ENCODE assay signal across 8 mouse cellular contexts in the genomic region with DNA sequence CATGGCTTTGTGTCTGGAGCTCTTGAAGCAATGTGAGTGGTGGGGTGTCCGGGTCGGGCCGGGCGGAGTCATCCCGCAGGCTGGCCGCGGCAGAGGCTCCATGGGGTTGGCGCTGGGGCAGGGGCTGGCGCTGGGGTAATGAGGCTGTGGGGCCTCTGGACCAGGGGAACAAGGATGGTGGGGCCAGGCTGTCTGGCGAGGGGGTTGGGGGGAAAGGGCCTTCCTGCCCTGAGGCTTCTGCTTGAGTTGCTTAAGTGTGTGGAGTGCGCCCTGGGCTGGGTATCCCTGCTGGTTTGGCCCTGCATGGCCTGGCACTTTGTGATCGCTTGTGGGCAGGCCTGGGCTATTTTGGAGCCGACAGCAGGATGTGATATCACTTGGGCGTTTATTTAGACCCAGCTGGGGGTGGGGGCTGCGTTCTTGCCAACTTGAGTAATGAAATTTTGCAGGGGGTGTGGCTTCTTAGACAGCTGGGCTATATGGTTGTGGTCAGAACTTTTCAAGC. TPM values are rescaled to one million over a fixed set of nuclear protein-coding genes. Genes with fewer than 3 reads are reported as not detected.
DNase-seq lines count a peak whose midpoint lies in the region; ATAC-seq and TF ChIP-seq lines count a peak whose summit lies in the region.

No protein-coding gene starts in this region.

- 2% methylated on average over 15 of the region's 15 CpGs for WGBS in intestine, postnatal 0 days
- WGBS in liver, embryonic 11.5 days, result 3% methylated on average over 15 of the region's 15 CpGs

- peak overlapping the region; percentile 94 for H3K4me2 ChIP-seq in intestine, postnatal 0 days (replicated peaks; ENCODE audit: low read depth)
- H3K4me2 ChIP-seq in liver, embryonic 11.5 days, result peak overlapping the region; percentile 85

- DNase-seq in thymus, adult 18-20 months, result peak; percentile 14 to 16
- DNase-seq in thymus, postnatal 10 days (ENCODE audit: low spot score in 2 of 2), result no peak
- peak; percentile 69 for DNase-seq in embryo, embryonic 11 days
- peak; percentile 99 for DNase-seq in heart, adult 11 months
- peak; percentile 57 for DNase-seq in liver, embryonic 11.5 days (ENCODE audit: low spot score)
- peak; percentile 25 for DNase-seq in thymus, postnatal 14 days

- H3K27me3 ChIP-seq in intestine, postnatal 0 days (replicated peaks; ENCODE audit: control insufficient read depth, insufficient read depth, low read length), result no peaks in the 10 kb centered on the region
- H3K27me3 ChIP-seq in liver, embryonic 11.5 days (replicated peaks; ENCODE audit: control insufficient read depth, insufficient read depth, low read length), result no peaks in the 10 kb centered on the region

- H3K9ac ChIP-seq in intestine, postnatal 0 days (ENCODE audit: low read depth, low read length), result peak overlapping the region; percentile 85
- peak overlapping the region; percentile 79 for H3K9ac ChIP-seq in liver, embryonic 11.5 days (ENCODE audit: low read depth, low read length)

- no peaks in the 10 kb centered on the region for H3K36me3 ChIP-seq in intestine, postnatal 0 days (ENCODE audit: control insufficient read depth, insufficient read depth)
- H3K36me3 ChIP-seq in liver, embryonic 11.5 days (ENCODE audit: control insufficient read depth, insufficient read depth, low read length), result no peaks in the 10 kb centered on the region

- H3K27ac ChIP-seq in intestine, postnatal 0 days (ENCODE audit: low read depth, low read length), result peak overlapping the region; percentile 80
- peak overlapping the region; percentile 65 for H3K27ac ChIP-seq in liver, embryonic 11.5 days (ENCODE audit: low read depth, low read length)

- no peaks in the 10 kb centered on the region for H3K9me3 ChIP-seq in intestine, postnatal 0 days (ENCODE audit: control insufficient read depth)
- no peaks in the 10 kb centered on the region for H3K9me3 ChIP-seq in liver, embryonic 11.5 days (ENCODE audit: control insufficient read depth, low read length)

- peaks cover 25% of the 10 kb centered on the region for H3K4me1 ChIP-seq in intestine, postnatal 0 days (replicated peaks; ENCODE audit: control insufficient read depth, insufficient read depth, low read length)
- H3K4me1 ChIP-seq in liver, embryonic 11.5 days (replicated peaks; ENCODE audit: control insufficient read depth, insufficient read depth, low read length), result peaks cover 45% of the 10 kb centered on the region

- peak overlapping the region; percentile 93 for H3K4me3 ChIP-seq in intestine, postnatal 0 days (ENCODE audit: low read depth, low read length)
- H3K4me3 ChIP-seq in liver, embryonic 11.5 days (ENCODE audit: low read depth, low read length), result peak overlapping the region; percentile 92

- TF ChIP-seq CTCF in intestine, postnatal 0 days (IDR thresholded peaks at IDR 0.05; ENCODE audit: low read depth), result peak; percentile 24; the same call in 1 of the 2 replicates

- ATAC-seq in intestine, postnatal 0 days, result no peak
- ATAC-seq in liver, embryonic 11.5 days (replicated peaks; ENCODE audit: low FRiP score), result no peak
- peak; percentile 30 for ATAC-seq in monocyte, adult 5-6 weeks (replicated peaks; ENCODE audit: insufficient number of reproducible peaks, low FRiP score, low TSS enrichment, poor library complexity, severe bottlenecking)

RNA-seq across cellular contexts. Expression of a gene that starts 53.1 kb away (rescaled TPM):
- 1,325 and 1,382 TPM in 2 replicates for polyA plus RNA-seq in intestine, postnatal 0 days (2015; fragmentation: Nextera tagmentation; extraction: Ambion mirVana)
- polyA plus RNA-seq in liver, embryonic 11.5 days (2014; fragmentation: Nextera tagmentation; extraction: Ambion mirVana), result 98.9 and 115 TPM in 2 replicates
- total RNA-seq in monocyte, adult 5-6 weeks (2017), result 5.0 to 95.3 TPM (median 6.6 TPM) in 3 replicates

Comparison
In these comparisons a context has a peak if more than half of its experiments do, and no peak if none do; other contexts are left out.
1. DNase-seq: peak in thymus, adult 18-20 months (2 of 2), embryo, embryonic 11 days (single experiment), heart, adult 11 months (single experiment), liver, embryonic 11.5 days (single experiment) and thymus, postnatal 14 days (single experiment); none in thymus, postnatal 10 days (0 of 2).
2. RNA of a gene that starts 53.1 kb away (polyA plus RNA-seq): 1,325 to 1,382 TPM in intestine, postnatal 0 days; 98.9 to 115 TPM in liver, embryonic 11.5 days; every median in the first group is over 10 times any median in the second.